21 mouse cellular contexts compared by ENCODE assay signal in genomic region chr9:99622966-99623365, GRCm38 (mm10). TPM values are rescaled to one million over a fixed set of nuclear protein-coding genes. Genes with fewer than 3 reads are reported as not detected.
DNase-seq lines count a peak whose midpoint lies in the region; ATAC-seq and TF ChIP-seq lines count a peak whose summit lies in the region.
"Had no signal": no experiment of that assay in that cellular context is flagged by ENCODE, and none has a peak within 500 bp of the region (broad histone marks: within the 10 kb centered on the region; RNA-seq: fewer than 3 reads in every experiment).

No protein-coding gene starts in this region.

- ATAC-seq in heart, embryonic 11.5 days (replicated peaks; ENCODE audit: insufficient number of reproducible peaks, low FRiP score, low TSS enrichment), result no peak
- peak; percentile 91 for ATAC-seq in lung, embryonic 16.5 days (ENCODE audit: low read depth)
- ATAC-seq: forebrain, embryonic 14.5 days; hindbrain, embryonic 16.5 days; inflammation-experienced regulatory T-cells, adult 6 months had no signal

- peak; percentile 30 for DNase-seq in heart, embryonic 10.5 days (ENCODE audit: low spot score)
- no peak for DNase-seq in lung, adult 2 months
- peak; percentile 6 for DNase-seq in lung, postnatal 10 days
- no peak for DNase-seq in frontal cortex, adult 2 months (ENCODE audit: extremely low spot score in 1 of 2, low spot score in 1 of 2)
- no peak for DNase-seq in forebrain, embryonic 10.5 days (ENCODE audit: extremely low spot score, low spot score)
- DNase-seq: adrenal gland, postnatal 10 days; cerebellum, adult 11-12 months; cerebellum, adult 9-10 months; cerebellum, postnatal 25 days; heart, adult 2 months; heart, postnatal 10 days; heart, postnatal 4 days had no signal

- no peaks in the 10 kb centered on the region for H3K9me3 ChIP-seq in heart, embryonic 10.5 days
- H3K9me3 ChIP-seq in heart, embryonic 11.5 days (replicated peaks; ENCODE audit: control insufficient read depth, low read length), result no peaks in the 10 kb centered on the region
- H3K9me3 ChIP-seq in lung, embryonic 16.5 days (ENCODE audit: control insufficient read depth, low read length), result no peaks in the 10 kb centered on the region
- H3K9me3 ChIP-seq in forebrain, embryonic 10.5 days, result no peaks in the 10 kb centered on the region
- H3K9me3 ChIP-seq: embryonic facial prominence, embryonic 13.5 days; hindbrain, embryonic 12.5 days had no signal

- no peaks in the 10 kb centered on the region for H3K27me3 ChIP-seq in heart, embryonic 10.5 days (ENCODE audit: insufficient read depth, poor library complexity, severe bottlenecking)
- no peaks in the 10 kb centered on the region for H3K27me3 ChIP-seq in heart, embryonic 11.5 days (ENCODE audit: control insufficient read depth, insufficient read depth, low read length)
- H3K27me3 ChIP-seq in lung, embryonic 16.5 days (ENCODE audit: control insufficient read depth, insufficient read depth, low read depth, low read length), result no peaks in the 10 kb centered on the region
- no peaks in the 10 kb centered on the region for H3K27me3 ChIP-seq in forebrain, embryonic 10.5 days (ENCODE audit: poor library complexity, severe bottlenecking)
- H3K27me3 ChIP-seq: CH12.LX; embryonic facial prominence, embryonic 13.5 days; hindbrain, embryonic 12.5 days had no signal

- WGBS in heart, embryonic 10.5 days, result 59% methylated on average over 2 of the region's 2 CpGs
- WGBS in heart, embryonic 11.5 days (ENCODE audit: insufficient replicate concordance), result 59% methylated on average over 2 of the region's 2 CpGs
- WGBS in lung, embryonic 16.5 days, result 28% methylated on average over 2 of the region's 2 CpGs
- WGBS in lung, adult 2 months, result 22% methylated on average over 2 of the region's 2 CpGs
- 77% methylated on average over 2 of the region's 2 CpGs for WGBS in forebrain, embryonic 10.5 days

- no peak for TF ChIP-seq CTCF in lung, adult 2 months (IDR thresholded peaks at IDR 0.05; ENCODE audit: insufficient read depth, low read length)

- no peaks in the 10 kb centered on the region for H3K4me1 ChIP-seq in heart, embryonic 10.5 days
- H3K4me1 ChIP-seq in heart, embryonic 11.5 days (ENCODE audit: control insufficient read depth, insufficient read depth, low read length), result no peaks in the 10 kb centered on the region
- no peaks in the 10 kb centered on the region; the same call in 1 of the 2 replicates for H3K4me1 ChIP-seq in lung, embryonic 16.5 days (replicated peaks; ENCODE audit: control insufficient read depth, insufficient read depth, low read length)
- no peaks in the 10 kb centered on the region for H3K4me1 ChIP-seq in lung, adult 2 months (ENCODE audit: control insufficient read depth, insufficient read depth, low read length)
- H3K4me1 ChIP-seq in forebrain, embryonic 10.5 days, result no peaks in the 10 kb centered on the region
- H3K4me1 ChIP-seq: embryonic facial prominence, embryonic 13.5 days; hindbrain, embryonic 12.5 days had no signal

- no peak overlapping the region for H3K4me3 ChIP-seq in heart, embryonic 10.5 days
- no peak overlapping the region for H3K4me3 ChIP-seq in heart, embryonic 11.5 days (ENCODE audit: low read depth, low read length)
- H3K4me3 ChIP-seq in lung, embryonic 16.5 days (ENCODE audit: low read length), result no peak overlapping the region
- no peak overlapping the region for H3K4me3 ChIP-seq in lung, adult 2 months (replicated peaks; ENCODE audit: extremely low read depth, low read depth, low read length)
- no peak overlapping the region for H3K4me3 ChIP-seq in forebrain, embryonic 10.5 days
- H3K4me3 ChIP-seq: embryonic facial prominence, embryonic 13.5 days; heart, adult 2 months; hindbrain, embryonic 12.5 days had no signal

- no peaks in the 10 kb centered on the region for H3K36me3 ChIP-seq in heart, embryonic 10.5 days
- H3K36me3 ChIP-seq in heart, embryonic 11.5 days (ENCODE audit: control insufficient read depth, insufficient read depth, low read length), result no peaks in the 10 kb centered on the region
- H3K36me3 ChIP-seq in lung, embryonic 16.5 days (ENCODE audit: control insufficient read depth, insufficient read depth, low read length), result no peaks in the 10 kb centered on the region
- H3K36me3 ChIP-seq in forebrain, embryonic 10.5 days (replicated peaks), result no peaks in the 10 kb centered on the region
- H3K36me3 ChIP-seq: embryonic facial prominence, embryonic 13.5 days; hindbrain, embryonic 12.5 days had no signal

- H3K9ac ChIP-seq in heart, embryonic 11.5 days (ENCODE audit: low read depth, low read length), result no peak overlapping the region
- no peak overlapping the region for H3K9ac ChIP-seq in lung, embryonic 16.5 days (ENCODE audit: low read length)
- H3K9ac ChIP-seq: embryonic facial prominence, embryonic 13.5 days; hindbrain, embryonic 12.5 days had no signal

- no peak overlapping the region for H3K4me2 ChIP-seq in heart, embryonic 11.5 days
- no peak overlapping the region for H3K4me2 ChIP-seq in lung, embryonic 16.5 days (ENCODE audit: low read depth, low read length)
- H3K4me2 ChIP-seq: embryonic facial prominence, embryonic 13.5 days; hindbrain, embryonic 12.5 days had no signal

- no peak for TF ChIP-seq POLR2A in lung, adult 2 months (IDR thresholded peaks at IDR 0.05; ENCODE audit: borderline replicate concordance, extremely low read depth, low read depth, low read length)

- H3K27ac ChIP-seq in heart, embryonic 10.5 days, result no peak overlapping the region
- H3K27ac ChIP-seq in heart, embryonic 11.5 days (ENCODE audit: low read depth, low read length), result no peak overlapping the region
- H3K27ac ChIP-seq in lung, embryonic 16.5 days (ENCODE audit: low read length), result peak overlapping the region; percentile 53
- no peak overlapping the region for H3K27ac ChIP-seq in forebrain, embryonic 10.5 days
- H3K27ac ChIP-seq: embryonic facial prominence, embryonic 13.5 days; heart, adult 2 months; hindbrain, embryonic 12.5 days had no signal

RNA-seq across cellular contexts. Expression of gene Dzip1l, which starts 6.3 kb away (rescaled TPM):
- 24.0 and 26.5 TPM in 2 replicates for polyA plus RNA-seq in heart, embryonic 10.5 days (2016; fragmentation: Nextera tagmentation; extraction: Ambion mirVana)
- polyA plus RNA-seq in heart, embryonic 11.5 days (2014; fragmentation: Nextera tagmentation; extraction: Ambion mirVana), result 16.5 and 16.6 TPM in 2 replicates
- polyA plus RNA-seq in lung, embryonic 16.5 days (2015; fragmentation: Nextera tagmentation; extraction: Ambion mirVana), result 30.4 and 36.5 TPM in 2 replicates
- 6.7 and 8.3 TPM in 2 replicates for polyA plus RNA-seq in lung, adult 2 months (2012; rRNA removed)
- 13.7 and 17.6 TPM in 2 replicates for polyA plus RNA-seq in frontal cortex, adult 2 months (2012; rRNA removed)
- 28.2 and 30.7 TPM in 2 replicates for polyA plus RNA-seq in forebrain, embryonic 10.5 days (2016; fragmentation: Nextera tagmentation; extraction: Ambion mirVana)
- polyA plus RNA-seq: inflammation-experienced regulatory T-cells, adult 6 months had no signal

RNA-seq across cellular contexts. Expression of gene A4gnt, which starts 10.7 kb away (rescaled TPM):
- polyA plus RNA-seq in heart, embryonic 10.5 days (2016; fragmentation: Nextera tagmentation; extraction: Ambion mirVana), result not detected in 2 replicates
- not detected in 2 replicates for polyA plus RNA-seq in heart, embryonic 11.5 days (2014; fragmentation: Nextera tagmentation; extraction: Ambion mirVana)
- polyA plus RNA-seq in lung, embryonic 16.5 days (2015; fragmentation: Nextera tagmentation; extraction: Ambion mirVana), result not detected in 2 replicates
- 0.05 TPM in 1 of 2 replicates, not detected in the other for polyA plus RNA-seq in lung, adult 2 months (2012; rRNA removed)
- 0.06 and 0.11 TPM in 2 replicates for polyA plus RNA-seq in frontal cortex, adult 2 months (2012; rRNA removed)
- polyA plus RNA-seq in forebrain, embryonic 10.5 days (2016; fragmentation: Nextera tagmentation; extraction: Ambion mirVana), result not detected in 2 replicates
- polyA plus RNA-seq: embryonic facial prominence, embryonic 13.5 days; forebrain, embryonic 14.5 days; heart, adult 2 months; heart, embryonic 14.5 days; hindbrain, embryonic 12.5 days; hindbrain, embryonic 16.5 days; inflammation-experienced regulatory T-cells, adult 6 months had no signal

RNA-seq across cellular contexts. Expression of gene Dbr1, which starts 47.4 kb away (rescaled TPM):
- 23.2 and 32.9 TPM in 2 replicates for polyA plus RNA-seq in heart, embryonic 10.5 days (2016; fragmentation: Nextera tagmentation; extraction: Ambion mirVana)
- polyA plus RNA-seq in heart, embryonic 11.5 days (2014; fragmentation: Nextera tagmentation; extraction: Ambion mirVana), result 20.0 and 22.0 TPM in 2 replicates
- polyA plus RNA-seq in lung, embryonic 16.5 days (2015; fragmentation: Nextera tagmentation; extraction: Ambion mirVana), result 31.2 and 31.6 TPM in 2 replicates
- 5.5 and 6.8 TPM in 2 replicates for polyA plus RNA-seq in lung, adult 2 months (2012; rRNA removed)
- 11.9 and 14.7 TPM in 2 replicates for polyA plus RNA-seq in frontal cortex, adult 2 months (2012; rRNA removed)
- polyA plus RNA-seq in forebrain, embryonic 10.5 days (2016; fragmentation: Nextera tagmentation; extraction: Ambion mirVana), result 49.7 and 52.6 TPM in 2 replicates

RNA-seq across cellular contexts. Expression of gene Armc8, which starts 54.3 kb away (rescaled TPM):
- 22.7 and 26.3 TPM in 2 replicates for polyA plus RNA-seq in heart, embryonic 10.5 days (2016; fragmentation: Nextera tagmentation; extraction: Ambion mirVana)
- polyA plus RNA-seq in heart, embryonic 11.5 days (2014; fragmentation: Nextera tagmentation; extraction: Ambion mirVana), result 23.4 and 24.4 TPM in 2 replicates
- polyA plus RNA-seq in lung, embryonic 16.5 days (2015; fragmentation: Nextera tagmentation; extraction: Ambion mirVana), result 22.0 and 23.4 TPM in 2 replicates
- polyA plus RNA-seq in lung, adult 2 months (2012; rRNA removed), result 8.5 and 10.9 TPM in 2 replicates
- 53.4 and 57.1 TPM in 2 replicates for polyA plus RNA-seq in frontal cortex, adult 2 months (2012; rRNA removed)
- polyA plus RNA-seq in forebrain, embryonic 10.5 days (2016; fragmentation: Nextera tagmentation; extraction: Ambion mirVana), result 29.9 and 30.4 TPM in 2 replicates

Comparison
In these comparisons a context has a peak if more than half of its experiments do, and no peak if none do; other contexts are left out.
1. DNase-seq: peak in heart, embryonic 10.5 days (single experiment) and lung, postnatal 10 days (single experiment); none in lung, adult 2 months (single experiment), frontal cortex, adult 2 months (0 of 2) and forebrain, embryonic 10.5 days (single experiment).